Mouse (Mus musculus): ENCODE results near the gene Sphk1. TPM values are rescaled to one million over a fixed set of nuclear protein-coding genes. Genes with fewer than 3 reads are reported as not detected.
A peak's percentile ranks its signal among the peaks of the same experiment; 100 is the strongest.

Sphk1 gene
- polyA plus RNA-seq, 1 experiment from 2014 or later, result 1.8 TPM

- Histone ChIP-seq H3K4me2 (no peak overlapping the region), H3K36me3 (peaks cover 97% of the 10 kb centered on the region), H3K27ac (no peak overlapping the region), H3K4me1 (replicated peaks) (no peaks in the 10 kb centered on the region), H3K4me3 (replicated peaks) (no peak overlapping the region), H3K9ac (replicated peaks) (no peak overlapping the region), H3K9me3 (no peaks in the 10 kb centered on the region), H3K27me3 (no peaks in the 10 kb centered on the region)
- 92% methylated on average over 4 of the region's 4 CpGs for WGBS
- ATAC-seq (ENCODE audit: insufficient number of reproducible peaks, insufficient read depth, low FRiP score, low TSS enrichment, low read depth), result no peak
Measured at GRCm38 (mm10) chr11:116543110-116543509, 12.4 kb downstream of the Sphk1 start.

DNA sequence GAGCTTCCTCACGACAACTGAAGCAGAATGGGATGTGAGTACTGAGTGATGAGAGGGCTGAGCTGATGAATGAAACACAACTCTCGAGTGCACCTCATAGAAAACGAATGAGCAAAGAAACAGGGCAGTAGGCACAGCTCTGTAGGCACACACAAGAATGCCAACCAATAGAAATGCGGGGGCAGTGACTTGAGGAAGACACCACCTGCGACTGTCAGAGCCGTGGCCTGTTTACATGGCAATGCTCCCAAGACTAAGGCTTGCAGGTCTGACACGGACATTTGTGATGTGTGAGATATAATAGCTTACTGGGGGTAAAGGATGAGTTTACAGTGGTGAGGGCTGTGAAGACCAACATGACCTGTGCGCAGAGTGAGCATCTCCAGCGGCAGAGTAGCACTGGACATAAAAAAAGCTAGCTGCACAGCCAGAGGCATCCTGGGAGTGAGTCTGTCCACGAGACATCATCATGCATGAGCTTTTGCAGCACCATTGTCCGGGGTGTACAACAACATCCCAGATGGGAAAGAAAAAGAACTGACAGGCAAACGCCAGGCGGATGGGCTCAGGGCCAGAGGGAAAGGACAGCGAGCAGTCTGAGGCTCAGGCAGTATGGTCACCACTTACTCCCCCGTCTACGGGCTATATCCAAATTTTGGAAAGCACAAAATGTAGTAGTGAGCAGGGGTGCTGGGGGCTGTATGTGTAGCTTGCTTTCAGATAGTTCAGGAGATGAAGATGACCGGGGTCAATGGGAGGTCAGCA lies 16.8 kb downstream of the Sphk1 start:
- WGBS, result 94% methylated on average over 17 of the region's 17 CpGs
- H3K9me3 ChIP-seq, result no peaks in the 10 kb centered on the region
- peaks cover 22% of the 10 kb centered on the region; the same call in 1 of the 2 replicates for H3K4me1 ChIP-seq (replicated peaks)
- no peak overlapping the region for H3K27ac ChIP-seq
- no peak overlapping the region for H3K4me3 ChIP-seq (replicated peaks)
- no peaks in the 10 kb centered on the region for H3K27me3 ChIP-seq
- ATAC-seq (ENCODE audit: insufficient number of reproducible peaks, insufficient read depth, low FRiP score, low TSS enrichment, low read depth), result no peak
- H3K4me2 ChIP-seq, result no peak overlapping the region
- H3K36me3 ChIP-seq, result peaks cover 62% of the 10 kb centered on the region
- no peak overlapping the region for H3K9ac ChIP-seq (replicated peaks)

- Histone ChIP-seq H3K4me3 (replicated peaks) (no peak overlapping the region), H3K4me2 (no peak overlapping the region), H3K27ac (no peak overlapping the region), H3K9ac (replicated peaks) (no peak overlapping the region), H3K27me3 (no peaks in the 10 kb centered on the region), H3K4me1 (replicated peaks) (peaks cover 23% of the 10 kb centered on the region; the same call in 1 of the 2 replicates), H3K9me3 (0 out of 2 replicates have a peak, but pooled peaks cover 9% of the 10 kb centered on the region), H3K36me3 (peaks cover 52% of the 10 kb centered on the region)
- WGBS, result 97% methylated on average over 9 of the region's 9 CpGs
- no peak for ATAC-seq (ENCODE audit: insufficient number of reproducible peaks, insufficient read depth, low FRiP score, low TSS enrichment, low read depth)
Measured at GRCm38 (mm10) chr11:116548780-116549179, 18.1 kb downstream of the Sphk1 start.

DNA sequence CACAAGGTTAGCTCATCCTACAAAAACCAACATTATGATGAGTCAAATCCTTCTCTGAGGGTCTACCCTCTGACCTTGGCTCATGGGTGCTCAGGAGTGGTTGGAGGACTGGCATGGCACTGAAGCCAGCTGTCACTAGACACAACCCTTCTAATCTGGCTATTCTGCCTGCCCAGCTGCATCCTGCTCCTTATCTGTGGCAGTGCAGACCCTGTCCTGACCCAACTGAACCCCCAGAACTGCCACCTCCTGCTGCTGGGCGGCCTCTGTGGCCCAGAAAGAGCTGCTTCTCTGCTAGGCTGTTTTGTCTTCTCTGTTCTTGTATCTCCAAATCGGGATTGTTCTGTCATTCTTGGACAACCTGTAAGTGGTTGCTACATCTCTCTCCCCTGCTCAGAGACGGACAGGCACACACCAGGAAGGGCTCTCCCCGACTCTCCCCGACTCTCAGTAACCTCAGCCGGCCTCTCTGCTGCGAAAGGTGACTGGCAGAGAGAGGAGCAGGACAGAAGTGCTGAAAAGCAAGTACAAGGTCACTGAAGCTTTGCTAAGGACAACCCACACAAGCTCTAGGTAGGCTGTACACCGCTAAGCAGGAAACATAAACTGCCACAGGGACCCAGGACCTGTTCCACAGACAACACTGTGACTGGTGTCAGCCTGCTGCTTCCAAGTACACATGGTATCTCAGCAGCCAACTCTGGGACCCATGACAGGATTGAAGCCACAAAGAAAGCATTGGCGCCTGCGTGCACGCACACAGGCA lies 18.7 kb downstream of the Sphk1 start:
- Histone ChIP-seq H3K4me3 (replicated peaks) (no peak overlapping the region), H3K9ac (replicated peaks) (peak overlapping the region; percentile 32), H3K4me1 (replicated peaks) (peaks cover 28% of the 10 kb centered on the region; the same call in 1 of the 2 replicates), H3K27ac (0 out of 2 replicates have a peak overlapping the region, but pooled peaks have one; percentile 23), H3K4me2 (no peak overlapping the region), H3K9me3 (0 out of 2 replicates have a peak, but pooled peaks cover 9% of the 10 kb centered on the region), H3K27me3 (no peaks in the 10 kb centered on the region), H3K36me3 (peaks cover 46% of the 10 kb centered on the region)
- WGBS, result 84% methylated on average over 11 of the region's 11 CpGs
- no peak for ATAC-seq (ENCODE audit: insufficient number of reproducible peaks, insufficient read depth, low FRiP score, low TSS enrichment, low read depth)

DNA sequence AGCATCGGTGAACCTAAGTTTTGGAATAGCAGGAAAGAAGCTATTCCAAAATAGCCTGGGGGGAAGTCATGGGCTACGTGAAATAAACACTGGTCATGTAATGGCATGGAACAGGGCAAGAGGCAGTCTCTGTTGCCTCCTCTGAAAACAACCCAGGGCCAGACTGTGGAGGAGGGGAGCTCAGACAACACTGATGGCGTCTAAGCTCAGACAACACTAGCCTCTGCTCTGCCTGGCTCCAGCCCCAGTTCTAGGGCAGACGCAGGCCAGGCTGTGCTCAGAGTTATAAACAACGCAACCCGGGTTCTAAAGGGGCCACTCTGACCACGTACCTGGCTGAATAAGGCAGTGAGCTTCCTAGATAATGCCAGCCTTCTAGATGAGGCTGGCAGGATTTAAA lies 20.0 kb downstream of the Sphk1 start:
- Histone ChIP-seq H3K9me3 (0 out of 2 replicates have a peak, but pooled peaks cover 9% of the 10 kb centered on the region), H3K9ac (replicated peaks) (peak overlapping the region; percentile 40; the same call in 1 of the 2 replicates), H3K4me1 (replicated peaks) (peaks cover 33% of the 10 kb centered on the region; the same call in 1 of the 2 replicates), H3K4me3 (replicated peaks) (no peak overlapping the region), H3K36me3 (peaks cover 33% of the 10 kb centered on the region), H3K27ac (peak overlapping the region; percentile 50; the same call in 1 of the 2 replicates), H3K4me2 (no peak overlapping the region), H3K27me3 (no peaks in the 10 kb centered on the region)
- WGBS, result 52% methylated on average over 7 of the region's 7 CpGs
- ATAC-seq (ENCODE audit: insufficient number of reproducible peaks, insufficient read depth, low FRiP score, low TSS enrichment, low read depth), result no peak

GRCm38 (mm10) chr11:116552194-116552593 lies 21.5 kb downstream of the Sphk1 start:
- no peak overlapping the region for H3K27ac ChIP-seq
- H3K4me2 ChIP-seq, result no peak overlapping the region
- WGBS, result 41% methylated on average over 1 of the region's 1 CpGs
- no peak overlapping the region for H3K4me3 ChIP-seq (replicated peaks)
- H3K9ac ChIP-seq (replicated peaks), result no peak overlapping the region
- H3K9me3 ChIP-seq, result 0 out of 2 replicates have a peak, but pooled peaks cover 9% of the 10 kb centered on the region
- ATAC-seq (ENCODE audit: insufficient number of reproducible peaks, insufficient read depth, low FRiP score, low TSS enrichment, low read depth), result no peak
- H3K27me3 ChIP-seq, result no peaks in the 10 kb centered on the region
- peaks cover 18% of the 10 kb centered on the region for H3K36me3 ChIP-seq
- peaks cover 37% of the 10 kb centered on the region for H3K4me1 ChIP-seq (replicated peaks)

DNA sequence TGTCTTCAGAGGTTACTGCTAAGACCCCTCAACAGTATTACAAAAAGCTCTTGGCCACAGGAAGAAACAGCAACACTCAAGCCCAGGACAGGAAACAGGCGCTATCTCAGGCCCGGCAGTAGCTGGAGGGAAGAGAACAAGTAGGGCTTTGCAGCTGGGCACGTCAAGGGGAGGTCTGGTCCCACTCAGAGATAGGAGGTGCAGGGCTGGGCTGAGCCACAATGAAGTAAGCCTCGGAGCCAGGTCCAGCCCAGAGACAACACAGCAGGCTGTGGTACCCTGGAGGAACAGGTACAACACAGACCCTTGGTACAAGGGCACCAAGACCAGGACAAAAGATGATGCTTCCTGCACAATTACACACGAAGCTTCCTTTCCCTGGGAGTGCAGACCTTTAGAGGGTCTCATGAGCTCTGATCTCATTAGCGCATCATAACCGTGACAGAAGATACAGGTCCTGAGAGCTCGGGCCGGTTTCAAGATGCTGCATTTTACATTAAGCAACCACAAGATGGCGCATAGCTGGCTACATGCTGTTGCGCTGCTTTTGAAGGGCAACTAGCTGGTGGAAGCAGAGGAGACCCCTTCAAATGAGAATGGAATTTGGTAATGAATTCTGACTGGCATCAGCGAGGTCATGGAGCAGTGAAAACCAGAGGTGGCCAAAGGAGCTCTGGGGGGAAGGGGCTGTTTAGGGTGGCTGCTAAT lies 23.6 kb downstream of the Sphk1 start:
- Histone ChIP-seq H3K4me1 (replicated peaks) (peaks cover 47% of the 10 kb centered on the region), H3K36me3 (0 out of 2 replicates have a peak, but pooled peaks cover 4% of the 10 kb centered on the region), H3K4me3 (replicated peaks) (no peak overlapping the region), H3K27me3 (no peaks in the 10 kb centered on the region), H3K9me3 (0 out of 2 replicates have a peak, but pooled peaks cover 9% of the 10 kb centered on the region), H3K9ac (replicated peaks) (no peak overlapping the region), H3K4me2 (no peak overlapping the region), H3K27ac (no peak overlapping the region)
- no peak for ATAC-seq (ENCODE audit: insufficient number of reproducible peaks, insufficient read depth, low FRiP score, low TSS enrichment, low read depth)
- 56% methylated on average over 12 of the region's 12 CpGs for WGBS

DNA sequence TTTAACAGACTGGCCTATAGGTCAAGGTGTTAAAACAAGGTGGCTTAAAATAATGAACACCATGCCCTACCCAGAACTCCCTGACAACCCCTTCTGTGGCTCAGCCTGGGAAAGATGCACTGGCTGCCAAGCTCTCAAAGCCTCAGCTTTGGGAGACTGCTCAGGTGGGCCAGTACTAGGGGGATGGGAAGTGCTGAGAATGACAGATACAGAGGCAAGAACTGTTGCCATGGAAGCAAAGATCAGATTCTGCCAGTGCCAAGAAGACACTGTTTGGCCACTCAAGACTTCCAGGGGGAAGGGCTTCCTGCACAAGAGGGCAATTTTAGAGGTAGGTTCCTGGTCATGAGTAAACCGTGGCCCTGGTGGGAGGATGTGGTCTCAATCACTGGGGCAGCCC lies 24.8 kb downstream of the Sphk1 start:
- Histone ChIP-seq H3K4me2 (no peak overlapping the region), H3K36me3 (0 out of 2 replicates have a peak, but pooled peaks cover 4% of the 10 kb centered on the region), H3K4me1 (replicated peaks) (peaks cover 44% of the 10 kb centered on the region), H3K27ac (no peak overlapping the region), H3K9me3 (0 out of 2 replicates have a peak, but pooled peaks cover 9% of the 10 kb centered on the region), H3K27me3 (no peaks in the 10 kb centered on the region), H3K9ac (replicated peaks) (no peak overlapping the region), H3K4me3 (replicated peaks) (no peak overlapping the region)
- 72% methylated on average over 1 of the region's 1 CpGs for WGBS
- no peak for ATAC-seq (ENCODE audit: insufficient number of reproducible peaks, insufficient read depth, low FRiP score, low TSS enrichment, low read depth)

DNA sequence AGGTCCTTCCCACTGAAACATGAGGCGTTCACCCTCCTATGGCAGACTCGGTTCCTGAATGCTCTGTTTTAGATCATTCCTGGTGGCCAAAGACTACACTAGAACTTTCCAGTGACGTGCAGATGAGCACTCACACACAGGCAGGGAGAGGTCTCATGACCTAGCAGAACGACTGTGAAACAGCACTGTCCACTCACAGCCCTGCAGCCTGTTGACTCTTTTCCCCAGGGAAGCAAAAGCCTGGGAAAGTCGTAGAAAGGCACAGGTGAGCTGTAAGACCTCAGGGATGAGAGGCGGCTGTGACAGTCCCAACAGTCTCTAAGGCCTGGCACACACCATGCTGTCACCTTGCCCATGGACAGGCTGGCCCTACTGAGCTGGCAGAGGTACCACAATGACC lies 25.6 kb downstream of the Sphk1 start:
- 57% methylated on average over 6 of the region's 6 CpGs for WGBS
- Histone ChIP-seq H3K27ac (no peak overlapping the region), H3K4me2 (no peak overlapping the region), H3K4me3 (replicated peaks) (no peak overlapping the region), H3K36me3 (0 out of 2 replicates have a peak, but pooled peaks cover 4% of the 10 kb centered on the region), H3K27me3 (no peaks in the 10 kb centered on the region), H3K9ac (replicated peaks) (0 out of 2 replicates have a peak overlapping the region, but pooled peaks have one; percentile 8), H3K4me1 (replicated peaks) (peaks cover 37% of the 10 kb centered on the region), H3K9me3 (0 out of 2 replicates have a peak, but pooled peaks cover 9% of the 10 kb centered on the region)
- ATAC-seq (ENCODE audit: insufficient number of reproducible peaks, insufficient read depth, low FRiP score, low TSS enrichment, low read depth), result no peak

- peaks cover 8% of the 10 kb centered on the region for H3K4me1 ChIP-seq (replicated peaks)
- H3K27ac ChIP-seq, result no peak overlapping the region
- no peak overlapping the region for H3K4me2 ChIP-seq
- no peaks in the 10 kb centered on the region for H3K27me3 ChIP-seq
- H3K9ac ChIP-seq (replicated peaks), result no peak overlapping the region
- H3K36me3 ChIP-seq, result 0 out of 2 replicates have a peak, but pooled peaks cover 3% of the 10 kb centered on the region
- no peaks in the 10 kb centered on the region for H3K9me3 ChIP-seq
- no peak overlapping the region for H3K4me3 ChIP-seq (replicated peaks)
- WGBS, result 36% methylated on average over 7 of the region's 7 CpGs
- ATAC-seq (ENCODE audit: insufficient number of reproducible peaks, insufficient read depth, low FRiP score, low TSS enrichment, low read depth), result no peak
Measured at GRCm38 (mm10) chr11:116565283-116566041, 34.7 kb downstream of the Sphk1 start.
